Mouse (Mus musculus): ENCODE data around the gene Tnfsf14. TPM values are rescaled to one million over a fixed set of nuclear protein-coding genes. Genes with fewer than 3 reads are reported as not detected.

Tnfsf14 gene
- polyA plus RNA-seq (2016; fragmentation: Nextera tagmentation; extraction: Ambion mirVana): 1.6 and 1.7 TPM in 2 replicates

DNA sequence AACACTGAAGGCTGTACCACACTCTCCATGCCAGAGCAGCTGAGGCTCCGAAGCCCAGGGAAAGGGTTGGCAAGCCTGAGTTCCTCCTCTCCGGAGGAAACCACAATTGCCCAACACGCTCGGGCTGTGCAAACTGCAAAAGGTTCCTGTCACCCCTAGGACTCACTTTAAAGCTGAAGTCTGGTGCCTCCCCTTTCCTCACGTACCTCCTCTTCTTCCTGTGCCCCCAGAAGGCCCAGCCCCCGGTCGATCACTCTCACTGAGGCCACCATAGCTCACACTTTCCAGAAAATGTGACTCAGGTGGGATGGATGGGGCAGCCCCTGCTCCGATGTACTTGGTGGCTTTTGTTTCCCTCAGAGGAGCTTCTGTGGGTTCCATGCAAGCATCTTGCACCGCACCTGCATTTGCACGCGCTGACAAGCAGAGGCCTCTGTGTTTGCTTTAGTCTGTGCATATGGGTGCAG is at the start of gene Tnfsf14:
Gene Tnfsf14 (minus strand): TSS at position 137 of the 467 bp plus-strand sequence.
- peak; percentile 28; the same call in 1 of the 2 replicates for ATAC-seq
- no peaks in the 10 kb centered on the region for H3K36me3 ChIP-seq
- H3K27me3 ChIP-seq (replicated peaks): no peaks in the 10 kb centered on the region
- peak within 1 kb of the TSS; percentile 14; the same call in 1 of the 2 replicates for H3K4me3 ChIP-seq
- peak within 1 kb of the TSS; percentile 7 for H3K4me2 ChIP-seq
- H3K9ac ChIP-seq: no peak within 1 kb of the TSS
- H3K4me1 ChIP-seq: peaks cover 1% of the 10 kb centered on the region
- no peak within 1 kb of the TSS for H3K27ac ChIP-seq
- H3K9me3 ChIP-seq (replicated peaks): no peaks in the 10 kb centered on the region
- 23% methylated on average over 11 of the region's 11 CpGs for WGBS (ENCODE audit: insufficient replicate concordance)

DNA sequence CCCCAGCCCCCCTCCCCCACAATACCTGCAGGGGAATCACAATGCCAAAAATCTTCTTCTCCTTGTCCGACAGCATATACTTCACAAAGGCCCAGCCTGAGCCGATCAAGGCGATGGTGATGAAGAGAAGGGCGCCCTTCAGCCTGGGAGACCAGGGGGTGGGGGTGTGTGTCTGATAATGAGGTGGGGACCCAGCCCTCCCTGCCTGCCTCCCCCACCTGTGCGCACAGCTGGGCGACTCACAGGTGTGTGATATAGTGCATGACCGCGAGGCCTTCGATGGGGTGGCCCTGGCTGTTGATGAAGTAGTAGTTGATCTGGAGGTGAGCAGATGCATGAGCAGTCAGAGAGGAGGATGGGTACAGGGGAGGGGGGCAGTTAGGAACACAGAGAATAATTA is 43.2 kb upstream of the Tnfsf14 start:
- Histone ChIP-seq H3K27ac (no peak overlapping the region), H3K27me3 (replicated peaks) (no peaks in the 10 kb centered on the region), H3K36me3 (peaks cover 53% of the 10 kb centered on the region), H3K9me3 (replicated peaks) (no peaks in the 10 kb centered on the region), H3K4me3 (no peak overlapping the region), H3K9ac (no peak overlapping the region), H3K4me2 (no peak overlapping the region), H3K4me1 (0 out of 2 replicates have a peak, but pooled peaks cover 3% of the 10 kb centered on the region)
- ATAC-seq: no peak
- WGBS (ENCODE audit: insufficient replicate concordance): 86% methylated on average over 9 of the region's 9 CpGs

DNA sequence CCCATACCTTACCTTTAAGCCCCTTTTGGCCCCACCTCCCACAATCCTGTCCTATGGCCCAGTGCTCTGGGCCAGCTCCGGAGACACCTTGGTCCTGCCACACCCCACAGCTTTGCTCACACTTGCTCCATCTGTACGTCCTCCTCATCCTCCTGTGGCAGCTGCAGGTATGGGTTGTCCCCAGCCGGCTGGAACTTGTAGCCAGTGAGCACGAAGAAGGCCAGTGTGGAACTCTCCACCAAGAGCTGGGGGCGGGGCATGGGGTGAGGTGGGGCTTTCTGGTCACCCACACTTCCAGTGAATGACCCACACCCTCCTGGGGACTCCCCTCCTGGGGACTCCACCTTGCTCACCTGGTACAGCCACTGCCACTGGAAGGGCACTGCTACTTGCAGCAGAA is 41.8 kb upstream of the Tnfsf14 start:
- Histone ChIP-seq H3K9me3 (replicated peaks) (no peaks in the 10 kb centered on the region), H3K9ac (no peak overlapping the region), H3K27ac (no peak overlapping the region), H3K27me3 (replicated peaks) (no peaks in the 10 kb centered on the region), H3K4me2 (peak overlapping the region; percentile 2; the same call in 1 of the 2 replicates), H3K4me1 (peaks cover 15% of the 10 kb centered on the region), H3K36me3 (peaks cover 45% of the 10 kb centered on the region), H3K4me3 (no peak overlapping the region)
- ATAC-seq: no peak
- 76% methylated on average over 5 of the region's 5 CpGs for WGBS (ENCODE audit: insufficient replicate concordance)

DNA sequence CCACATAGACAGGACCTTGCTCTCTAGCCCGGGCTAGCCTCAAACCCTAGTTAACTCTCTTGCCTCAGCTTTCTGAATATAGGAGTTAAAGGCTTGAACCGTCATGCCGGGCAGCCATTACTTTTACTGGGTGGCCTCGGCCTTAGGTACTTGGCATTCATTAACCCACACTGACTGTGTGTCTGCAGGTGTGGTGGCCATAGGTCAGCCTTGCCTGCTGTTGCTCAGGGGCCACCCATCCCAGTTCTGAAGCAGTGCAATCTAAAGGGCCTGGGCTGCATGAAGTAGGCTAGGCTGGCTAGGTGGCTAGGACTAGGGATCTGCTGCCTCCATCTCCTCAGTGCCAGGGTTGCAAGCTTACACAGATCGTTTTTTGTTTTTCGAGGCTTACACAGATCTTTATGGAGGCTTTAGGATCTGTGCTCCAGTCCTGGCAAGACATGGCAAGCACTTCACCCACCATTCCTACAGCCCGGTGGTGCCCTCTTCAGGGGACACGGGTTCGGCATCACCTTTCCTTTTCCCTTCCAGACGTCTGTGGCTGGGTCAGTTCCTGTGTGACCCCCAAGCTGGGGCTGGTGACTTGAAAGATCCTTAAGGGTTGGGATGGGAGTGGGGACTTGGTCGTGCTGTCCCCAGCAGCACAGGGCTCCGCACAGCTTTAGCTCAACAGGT is 40.4 kb upstream of the Tnfsf14 start:
- Histone ChIP-seq H3K27me3 (replicated peaks) (no peaks in the 10 kb centered on the region), H3K9me3 (replicated peaks) (no peaks in the 10 kb centered on the region), H3K27ac (peak overlapping the region; percentile 62), H3K4me1 (peaks cover 28% of the 10 kb centered on the region), H3K36me3 (peaks cover 45% of the 10 kb centered on the region), H3K4me2 (peak overlapping the region; percentile 42), H3K9ac (no peak overlapping the region), H3K4me3 (peak overlapping the region; percentile 34)
- WGBS (ENCODE audit: insufficient replicate concordance): 80% methylated on average over 12 of the region's 12 CpGs
- ATAC-seq: no peak

DNA sequence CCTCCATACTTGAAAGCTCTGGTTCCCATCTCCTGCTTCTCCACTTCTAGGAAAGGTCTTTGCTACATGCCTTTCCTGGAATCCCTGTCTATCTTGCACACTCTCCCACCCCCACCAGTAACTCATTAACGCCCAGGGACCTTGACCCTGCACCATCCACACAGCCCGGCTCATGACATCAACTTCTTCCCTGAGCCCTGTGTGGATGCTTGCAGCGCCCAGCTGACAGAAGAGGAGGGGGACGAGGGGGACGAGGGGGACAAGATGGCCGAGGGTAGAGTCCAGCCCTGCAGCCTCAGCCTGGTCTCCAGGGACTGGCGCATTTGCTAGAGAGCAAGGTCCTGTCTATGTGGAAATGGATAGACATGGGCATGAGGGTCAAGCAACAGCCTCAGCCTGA is 39.1 kb upstream of the Tnfsf14 start:
- Histone ChIP-seq H3K36me3 (peaks cover 38% of the 10 kb centered on the region), H3K4me3 (peak overlapping the region; percentile 34), H3K9ac (no peak overlapping the region), H3K4me2 (peak overlapping the region; percentile 12; the same call in 1 of the 2 replicates), H3K27me3 (replicated peaks) (no peaks in the 10 kb centered on the region), H3K4me1 (peaks cover 36% of the 10 kb centered on the region), H3K9me3 (replicated peaks) (no peaks in the 10 kb centered on the region), H3K27ac (peak overlapping the region; percentile 42; the same call in 1 of the 2 replicates)
- WGBS (ENCODE audit: insufficient replicate concordance): 45% methylated on average over 7 of the region's 7 CpGs
- peak; percentile 66 for ATAC-seq

DNA sequence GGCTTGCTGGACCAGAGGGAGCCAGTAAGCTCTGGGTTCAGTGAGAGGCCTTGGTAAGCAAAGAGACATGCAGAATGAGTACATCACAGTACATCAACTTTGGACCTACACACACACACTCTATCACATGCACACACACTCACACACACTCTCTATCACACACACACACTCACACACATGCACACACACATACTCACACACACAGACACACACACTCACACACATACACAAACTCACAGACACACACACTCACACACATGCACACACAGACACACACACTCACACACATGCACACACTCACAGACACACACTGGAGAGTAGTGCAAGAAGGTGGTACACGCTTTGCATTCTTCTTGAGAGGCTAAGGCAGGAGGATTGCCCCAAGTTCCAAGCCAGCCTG is 38.2 kb upstream of the Tnfsf14 start:
- H3K36me3 ChIP-seq: peaks cover 30% of the 10 kb centered on the region
- peaks cover 36% of the 10 kb centered on the region for H3K4me1 ChIP-seq
- no peak overlapping the region for H3K9ac ChIP-seq
- no peak for ATAC-seq
- H3K4me3 ChIP-seq: no peak overlapping the region
- 59% methylated on average over 1 of the region's 1 CpGs for WGBS (ENCODE audit: insufficient replicate concordance)
- H3K27me3 ChIP-seq (replicated peaks): no peaks in the 10 kb centered on the region
- H3K9me3 ChIP-seq (replicated peaks): no peaks in the 10 kb centered on the region
- no peak overlapping the region for H3K4me2 ChIP-seq
- peak overlapping the region; percentile 27 for H3K27ac ChIP-seq

DNA sequence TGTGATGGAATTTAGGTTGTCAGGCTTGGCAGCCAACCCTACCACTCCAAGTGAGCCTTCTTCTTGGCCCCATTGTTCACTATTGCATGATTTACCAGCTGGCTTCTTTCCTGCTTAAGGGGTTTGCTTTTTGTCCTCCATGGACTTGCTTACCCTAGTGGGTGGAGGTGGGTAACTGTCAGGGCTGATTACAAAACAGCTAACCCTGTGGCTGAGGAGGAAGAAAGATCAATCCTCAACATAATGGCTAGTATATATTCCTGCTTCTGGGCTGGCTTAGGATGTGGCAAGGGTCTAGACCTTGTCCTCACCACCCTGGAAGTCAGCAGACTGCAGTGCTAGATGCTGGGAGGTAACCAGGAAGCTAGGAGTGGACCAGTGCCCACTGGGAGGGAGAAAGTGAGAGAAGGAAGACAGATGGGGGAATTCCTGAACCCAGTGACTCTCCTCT is 37.4 kb upstream of the Tnfsf14 start:
- Histone ChIP-seq H3K9ac (no peak overlapping the region), H3K4me1 (peaks cover 36% of the 10 kb centered on the region), H3K27ac (no peak overlapping the region; the same call in 1 of the 2 replicates), H3K36me3 (peaks cover 21% of the 10 kb centered on the region), H3K4me3 (no peak overlapping the region), H3K27me3 (replicated peaks) (no peaks in the 10 kb centered on the region), H3K9me3 (replicated peaks) (no peaks in the 10 kb centered on the region), H3K4me2 (no peak overlapping the region)
- ATAC-seq: no peak

DNA sequence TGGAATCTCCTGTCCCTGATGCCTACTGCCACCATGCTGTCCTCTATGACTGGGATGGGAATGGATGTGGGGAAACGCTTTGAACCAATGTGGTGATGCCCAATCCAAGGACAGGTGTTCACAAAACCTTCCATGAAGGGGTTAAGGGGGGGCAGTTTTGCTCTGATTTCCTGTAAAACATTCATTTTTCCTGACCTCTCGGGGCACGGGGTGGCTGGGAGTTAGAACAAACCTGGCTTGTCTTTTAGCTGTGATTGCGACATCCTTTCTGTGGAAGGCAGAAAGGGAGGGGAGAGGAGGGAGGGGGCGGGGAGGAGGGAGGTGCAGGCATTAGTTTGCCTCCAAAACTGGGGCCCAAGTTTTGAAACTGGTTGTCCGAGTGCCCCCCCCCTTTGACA is 36.8 kb upstream of the Tnfsf14 start:
- no peak for ATAC-seq
- 33% methylated on average over 6 of the region's 6 CpGs for WGBS (ENCODE audit: insufficient replicate concordance)
- H3K4me2 ChIP-seq: no peak overlapping the region

DNA sequence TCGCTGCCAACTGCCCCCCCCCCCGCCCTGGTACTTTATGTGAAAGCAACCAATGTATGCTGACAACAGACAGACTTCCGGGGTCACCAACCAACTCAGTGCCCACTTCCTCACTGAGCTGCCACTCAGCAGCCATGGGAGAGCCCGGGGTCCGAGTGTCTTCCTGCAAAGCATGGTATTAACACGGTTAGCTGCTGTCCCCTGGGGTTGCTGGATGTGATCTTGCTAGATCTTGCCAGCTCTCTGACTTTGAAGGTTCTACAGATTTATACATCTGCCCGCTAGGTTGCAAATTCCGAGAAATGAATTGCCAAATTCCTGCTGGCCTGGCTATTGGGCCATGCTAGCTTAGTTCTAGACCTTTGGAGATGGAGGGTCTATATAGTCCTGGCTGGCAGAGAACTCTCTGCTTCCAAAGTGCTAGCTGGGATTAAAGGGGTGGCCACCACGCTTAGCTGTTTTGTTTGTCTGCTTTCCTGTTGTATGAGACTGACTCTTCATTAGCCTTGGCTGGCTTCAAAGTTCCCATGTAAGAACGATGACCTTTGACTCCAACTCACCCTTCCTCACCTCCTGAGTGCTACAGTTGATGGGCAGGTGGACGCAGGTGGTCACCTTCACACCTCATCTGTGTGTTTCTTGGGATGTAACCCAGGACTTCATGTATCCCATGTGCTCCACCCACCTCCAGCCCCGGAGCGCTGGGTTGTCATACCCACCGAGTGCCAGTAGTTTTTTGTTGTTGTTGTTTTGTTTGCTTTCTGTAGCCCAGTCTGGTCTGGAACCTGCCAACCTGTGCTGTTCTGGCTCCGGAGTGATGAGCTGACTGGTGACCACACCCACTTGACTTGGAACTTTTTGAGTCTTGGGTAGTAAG is 36.1 kb upstream of the Tnfsf14 start:
- ATAC-seq: no peak
- no peak overlapping the region for H3K4me3 ChIP-seq
- peaks cover 8% of the 10 kb centered on the region for H3K36me3 ChIP-seq
- H3K9me3 ChIP-seq (replicated peaks): no peaks in the 10 kb centered on the region
- no peak overlapping the region for H3K9ac ChIP-seq
- no peak overlapping the region for H3K27ac ChIP-seq
- 0 out of 2 replicates have a peak, but pooled peaks cover 1% of the 10 kb centered on the region for H3K27me3 ChIP-seq (replicated peaks)
- WGBS (ENCODE audit: insufficient replicate concordance): 55% methylated on average over 15 of the region's 15 CpGs
- no peak overlapping the region for H3K4me2 ChIP-seq
- peaks cover 36% of the 10 kb centered on the region for H3K4me1 ChIP-seq

More for the DNA sequence above, 36.8 kb upstream of the Tnfsf14 start:
- Histone ChIP-seq H3K9ac (no peak overlapping the region), H3K27ac (no peak overlapping the region), H3K36me3 (peaks cover 15% of the 10 kb centered on the region), H3K4me1 (peaks cover 36% of the 10 kb centered on the region), H3K9me3 (replicated peaks) (no peaks in the 10 kb centered on the region), H3K27me3 (replicated peaks) (no peaks in the 10 kb centered on the region), H3K4me3 (no peak overlapping the region)

DNA sequence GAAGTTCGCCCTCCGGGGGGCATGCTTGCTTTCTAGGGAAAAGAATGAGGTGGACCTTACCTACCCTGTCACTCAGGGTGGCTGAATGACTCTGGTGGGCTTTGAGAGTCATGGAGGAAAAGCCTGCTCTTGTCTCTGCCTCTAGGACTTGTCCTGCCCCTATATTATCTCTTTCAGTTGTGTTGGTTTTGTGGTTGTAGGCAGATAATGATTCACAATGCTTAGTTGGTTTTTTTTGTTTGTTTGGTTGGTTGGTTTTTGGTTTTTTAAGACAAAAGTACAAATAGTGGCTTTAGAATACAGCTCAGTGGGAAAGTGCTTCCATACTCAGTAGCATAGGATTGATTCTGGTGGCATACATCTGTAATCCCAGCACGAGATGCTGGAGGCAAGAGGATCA is 34.9 kb upstream of the Tnfsf14 start:
- H3K4me3 ChIP-seq: no peak overlapping the region
- H3K27me3 ChIP-seq (replicated peaks): peaks cover 13% of the 10 kb centered on the region; the same call in 1 of the 2 replicates
- no peaks in the 10 kb centered on the region for H3K9me3 ChIP-seq (replicated peaks)
- H3K27ac ChIP-seq: no peak overlapping the region
- H3K9ac ChIP-seq: no peak overlapping the region
- ATAC-seq: no peak
- 0 out of 2 replicates have a peak, but pooled peaks cover 3% of the 10 kb centered on the region for H3K36me3 ChIP-seq
- 58% methylated on average over 3 of the region's 3 CpGs for WGBS (ENCODE audit: insufficient replicate concordance)
- H3K4me1 ChIP-seq: peaks cover 36% of the 10 kb centered on the region
- H3K4me2 ChIP-seq: no peak overlapping the region

DNA sequence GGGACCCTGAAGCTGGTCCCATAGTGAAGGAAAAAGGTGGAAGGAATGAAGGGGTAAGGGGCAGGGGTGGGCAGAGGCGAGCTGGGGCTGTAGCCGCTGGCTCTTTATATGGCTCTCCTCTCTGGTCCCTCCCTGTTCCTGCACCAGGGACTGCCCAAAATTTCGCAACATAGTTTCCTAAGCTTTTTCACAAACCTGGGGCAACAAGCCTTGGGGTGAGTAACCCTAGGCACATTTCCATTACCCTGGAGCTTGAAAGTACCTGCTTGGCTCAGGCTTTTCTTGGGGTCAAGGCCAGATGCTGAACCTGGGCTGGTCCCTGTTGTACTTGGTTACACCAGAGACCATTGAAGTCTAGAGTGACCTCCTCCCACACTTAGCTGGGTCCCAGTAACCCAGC is 34.0 kb upstream of the Tnfsf14 start, which contains the start of gene C3:
Gene C3 (minus strand): TSS at position 123 of the 400 bp plus-strand sequence.
- peak; percentile 44; the same call in 1 of the 2 replicates for ATAC-seq
- Histone ChIP-seq H3K27ac (0 out of 2 replicates have a peak within 1 kb of the TSS, but pooled peaks have one; percentile 53), H3K36me3 (peaks cover 6% of the 10 kb centered on the region; the same call in 1 of the 2 replicates), H3K27me3 (replicated peaks) (peaks cover 19% of the 10 kb centered on the region), H3K9me3 (replicated peaks) (no peaks in the 10 kb centered on the region), H3K9ac (no peak within 1 kb of the TSS), H3K4me3 (peak within 1 kb of the TSS; percentile 22), H3K4me2 (peak within 1 kb of the TSS; percentile 49), H3K4me1 (peaks cover 36% of the 10 kb centered on the region)
- WGBS (ENCODE audit: insufficient replicate concordance): 40% methylated on average over 3 of the region's 3 CpGs
